Mouse (Mus musculus) hindbrain, embryonic 11.5 days (tissue): Measurements from ENCODE around the gene Rbm26. TPM values are rescaled to one million over a fixed set of nuclear protein-coding genes. Genes with fewer than 3 reads are reported as not detected.
A peak's percentile ranks its signal among the peaks of the same experiment; 100 is the strongest.

ENCODE experiments used
- ATAC-seq: fragments of 200-750 bp; cut with Nextera tagmentation; 2 replicates; pipeline ENCODE4 v1.8.0; 2017; ENCODE audit warnings: mild to moderate bottlenecking, moderate TSS enrichment, moderate library complexity; ENCODE audit not compliant: low FRiP score
- DNase-seq: peaks from one replicate; pipeline ENCODE4 v3.0.0-alpha.2; 2015; ENCODE audit warnings: low spot score
- H3K27ac ChIP-seq: fragments of 300-500 bp; sonication (generic); 2 replicates; pipeline ENCODE4 v1.5.1; 2014; ENCODE audit warnings: mild to moderate bottlenecking, low read depth, low read length
- H3K27me3 ChIP-seq: fragments of 300-500 bp; sonication (generic); 2 replicates; pipeline ENCODE4 v1.6.1; 2014; ENCODE audit warnings: mild to moderate bottlenecking, low read length, moderate library complexity, mixed read lengths; ENCODE audit not compliant: control insufficient read depth, insufficient read depth
- H3K36me3 ChIP-seq: fragments of 300-500 bp; sonication (generic); 2 replicates; pipeline ENCODE4 v1.6.1; 2014; ENCODE audit warnings: mild to moderate bottlenecking, low read length, moderate library complexity, mixed read lengths; ENCODE audit not compliant: control insufficient read depth, insufficient read depth
- H3K4me1 ChIP-seq: fragments of 300-500 bp; sonication (generic); replicated peaks from 2 replicates; pipeline ENCODE4 v1.6.1; 2014; ENCODE audit warnings: low read length, mixed read lengths; ENCODE audit not compliant: control insufficient read depth, insufficient read depth
- H3K4me2 ChIP-seq: fragments of 300-500 bp; sonication (generic); replicated peaks from 2 replicates; pipeline ENCODE4 v1.6.1; 2014; ENCODE audit warnings: mild to moderate bottlenecking, low read depth, low read length
- H3K4me3 ChIP-seq: fragments of 300-500 bp; sonication (generic); 2 replicates; pipeline ENCODE4 v1.5.1; 2014; ENCODE audit warnings: low read depth, low read length
- H3K9ac ChIP-seq: fragments of 300-500 bp; sonication (generic); 2 replicates; pipeline ENCODE4 v1.6.1; 2014; ENCODE audit warnings: low read depth, low read length
- H3K9me3 ChIP-seq: fragments of 300-500 bp; sonication (generic); 2 replicates; pipeline ENCODE4 v1.6.1; 2016; ENCODE audit warnings: low read length; ENCODE audit not compliant: control insufficient read depth
- WGBS: fragments of 180-500 bp; shearing (Covaris S2); extraction: QIAGEN DNeasy Blood & Tissue Kit; methylation state at CpG from one replicate; pipeline ENCODE4 v1.1.7; 2014; 5-methylcytosine and 5-hydroxymethylcytosine counted together
- polyA plus RNA-seq: library from polyadenylated mRNA; unstranded; fragments of >200 nt; fragmentation: Nextera tagmentation; extraction: Ambion mirVana; gene quantifications from 2 replicates; pipeline ENCODE4 v1.2.1, GENCODE M21; 2014

The Rbm26 gene
- polyA plus RNA-seq, 1 experiment from 2014 or later, result 50.4 TPM

DNA sequence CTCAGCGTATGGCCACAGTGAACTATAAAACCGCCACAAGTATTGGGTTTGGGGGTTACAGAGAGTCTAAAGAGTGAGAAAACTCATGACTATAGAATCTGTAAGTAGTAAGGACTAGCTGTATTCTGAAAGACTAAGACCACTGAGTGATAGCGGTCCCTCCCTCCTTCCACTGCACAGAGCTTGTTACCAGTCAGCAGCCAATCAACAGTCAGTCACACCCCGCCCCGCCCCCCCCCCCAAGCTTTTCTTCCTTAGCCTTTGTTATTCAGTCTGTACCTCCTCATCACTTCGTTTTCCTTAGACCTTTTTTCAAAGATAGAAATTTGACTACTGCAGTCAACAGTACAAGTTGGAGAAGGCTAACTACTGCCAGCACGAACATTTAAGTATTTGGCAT lies 1.9 kb upstream of the Rbm26 start:
- Histone ChIP-seq H3K27me3 (no peaks in the 10 kb centered on the region), H3K9me3 (no peaks in the 10 kb centered on the region), H3K4me1 (peaks cover 2% of the 10 kb centered on the region; the same call in 1 of the 2 replicates), H3K4me2 (no peak overlapping the region), H3K9ac (no peak overlapping the region), H3K27ac (no peak overlapping the region), H3K4me3 (no peak overlapping the region), H3K36me3 (no peaks in the 10 kb centered on the region)
- 61% methylated on average over 7 of the region's 7 CpGs for WGBS
- ATAC-seq, result no peak
- DNase-seq, result no peak

DNA sequence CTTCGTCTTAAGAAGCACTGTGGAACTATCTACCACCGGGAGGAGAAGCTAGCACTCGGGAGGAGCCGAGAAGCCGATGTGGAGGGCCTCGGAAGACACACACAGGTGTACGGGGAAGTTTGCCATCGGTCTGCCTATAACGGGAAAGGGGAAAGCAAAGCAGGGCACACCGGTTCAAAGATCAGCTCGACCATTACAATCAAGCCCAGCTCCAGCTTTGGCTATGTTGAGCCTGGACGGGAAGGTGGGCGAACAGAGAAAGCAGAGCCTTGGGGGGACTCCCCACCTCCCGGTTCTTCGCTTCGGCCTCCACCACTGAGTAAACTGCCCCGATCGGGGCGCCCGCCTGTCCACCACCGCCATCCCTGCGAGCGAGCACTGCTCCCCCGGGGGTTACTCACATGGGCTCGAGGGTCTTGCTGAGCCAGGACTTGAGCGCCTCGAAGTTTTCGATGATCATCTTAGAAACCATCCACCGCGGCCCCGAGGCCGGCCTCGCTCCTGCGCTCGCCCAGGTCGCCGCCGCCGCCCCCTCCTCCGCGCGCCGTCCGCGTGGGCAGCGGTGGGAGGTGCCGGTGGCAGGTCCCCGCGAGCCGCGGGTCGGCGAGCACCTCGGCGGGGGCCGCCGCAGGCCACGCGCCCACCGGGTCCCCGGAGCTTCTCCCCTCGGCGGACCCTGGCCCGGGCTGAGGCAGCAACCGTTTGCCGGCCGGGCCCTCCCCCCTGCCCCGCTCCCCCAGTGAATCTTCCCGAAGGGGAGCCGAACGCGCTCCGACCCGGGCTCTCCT lies 552 bp downstream of the Rbm26 start:
- no peak for DNase-seq
- Histone ChIP-seq H3K9ac (peak overlapping the region; percentile 98), H3K27ac (peak overlapping the region; percentile 85), H3K4me2 (peak overlapping the region; percentile 85), H3K4me3 (peak overlapping the region; percentile 95), H3K27me3 (no peaks in the 10 kb centered on the region), H3K36me3 (no peaks in the 10 kb centered on the region), H3K4me1 (peaks cover 2% of the 10 kb centered on the region; the same call in 1 of the 2 replicates), H3K9me3 (no peaks in the 10 kb centered on the region)
- ATAC-seq, result peak; percentile 86
- WGBS, result under 1% methylated on average over 64 of the region's 74 CpGs

DNA sequence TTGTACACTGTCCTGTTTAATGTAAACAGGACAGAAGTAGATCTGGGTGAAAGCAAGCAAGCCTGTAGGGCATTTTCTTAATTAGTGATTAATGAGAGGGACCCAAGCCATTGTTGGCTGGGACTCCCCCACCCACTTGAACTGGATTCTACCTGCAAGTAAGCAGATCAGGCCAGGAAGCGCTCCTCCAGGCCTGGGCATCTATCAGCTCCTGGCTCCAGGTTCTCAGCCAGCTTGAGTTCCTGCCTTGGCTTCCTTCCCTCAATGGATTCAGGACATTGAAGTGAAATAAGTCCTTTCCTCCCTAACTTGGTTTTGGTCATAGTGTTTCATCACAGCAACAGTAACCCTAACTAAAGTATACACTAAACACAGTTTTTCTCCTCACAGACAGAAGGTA lies 9.9 kb downstream of the Rbm26 start:
- no peaks in the 10 kb centered on the region for H3K36me3 ChIP-seq
- H3K9ac ChIP-seq, result no peak overlapping the region
- no peak overlapping the region for H3K4me3 ChIP-seq
- H3K9me3 ChIP-seq, result no peaks in the 10 kb centered on the region
- no peak overlapping the region for H3K4me2 ChIP-seq
- ATAC-seq (no peak), DNase-seq (no peak)
- H3K27me3 ChIP-seq, result no peaks in the 10 kb centered on the region
- WGBS, result 88% methylated on average over 1 of the region's 1 CpGs
- no peaks in the 10 kb centered on the region for H3K4me1 ChIP-seq
- no peak overlapping the region for H3K27ac ChIP-seq

DNA sequence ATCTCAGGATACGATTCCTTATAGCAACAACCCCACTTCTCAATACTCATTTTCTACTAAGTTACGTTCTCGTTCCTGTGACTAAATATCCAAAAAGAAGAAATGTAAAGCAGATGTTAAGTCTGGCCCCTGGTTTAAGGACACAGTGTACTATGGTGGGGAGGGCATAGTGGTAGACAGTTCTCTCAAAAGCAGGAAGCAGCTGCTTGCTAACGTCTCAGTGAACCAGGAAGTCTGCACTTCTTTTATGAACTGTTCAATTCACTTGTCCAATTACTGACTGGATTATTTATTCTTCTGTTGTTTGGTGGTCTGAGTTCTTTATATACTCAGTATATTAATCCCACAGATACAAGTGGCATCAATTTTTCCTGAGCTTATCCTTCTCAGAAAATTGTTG lies 12.3 kb downstream of the Rbm26 start:
- H3K4me1 ChIP-seq, result no peaks in the 10 kb centered on the region
- no peak overlapping the region for H3K4me2 ChIP-seq
- H3K9ac ChIP-seq, result no peak overlapping the region
- 68% methylated on average over 4 of the region's 4 CpGs for WGBS
- ATAC-seq (no peak), DNase-seq (no peak)
- no peak overlapping the region for H3K27ac ChIP-seq
- H3K4me3 ChIP-seq, result no peak overlapping the region
- H3K9me3 ChIP-seq, result no peaks in the 10 kb centered on the region
- H3K27me3 ChIP-seq, result no peaks in the 10 kb centered on the region
- H3K36me3 ChIP-seq, result no peaks in the 10 kb centered on the region

DNA sequence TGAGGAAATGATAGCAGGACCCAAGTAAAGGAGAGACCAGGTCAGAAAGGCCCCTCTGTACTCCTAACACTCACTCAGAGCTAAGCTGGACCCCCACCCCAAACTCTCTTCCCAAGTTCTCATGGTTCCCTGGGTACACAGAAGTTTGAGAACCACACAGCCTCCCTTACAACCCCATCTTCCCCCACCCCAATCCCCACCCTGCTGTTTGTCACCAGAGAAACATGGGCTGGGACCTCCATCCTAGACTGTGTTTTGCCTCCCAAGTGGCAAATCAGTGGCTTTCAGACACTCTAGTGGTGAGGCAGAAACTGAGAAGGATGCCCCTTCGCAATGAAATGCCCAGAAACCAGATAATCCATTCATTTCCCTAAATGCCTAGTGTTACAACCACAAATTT lies 15.8 kb downstream of the Rbm26 start:
- Histone ChIP-seq H3K36me3 (no peaks in the 10 kb centered on the region), H3K4me3 (no peak overlapping the region), H3K27ac (no peak overlapping the region), H3K9me3 (no peaks in the 10 kb centered on the region), H3K4me2 (no peak overlapping the region), H3K4me1 (no peaks in the 10 kb centered on the region), H3K9ac (no peak overlapping the region), H3K27me3 (no peaks in the 10 kb centered on the region)
- no peak for ATAC-seq
- DNase-seq, result no peak
- 92% methylated on average over 1 of the region's 1 CpGs for WGBS

DNA sequence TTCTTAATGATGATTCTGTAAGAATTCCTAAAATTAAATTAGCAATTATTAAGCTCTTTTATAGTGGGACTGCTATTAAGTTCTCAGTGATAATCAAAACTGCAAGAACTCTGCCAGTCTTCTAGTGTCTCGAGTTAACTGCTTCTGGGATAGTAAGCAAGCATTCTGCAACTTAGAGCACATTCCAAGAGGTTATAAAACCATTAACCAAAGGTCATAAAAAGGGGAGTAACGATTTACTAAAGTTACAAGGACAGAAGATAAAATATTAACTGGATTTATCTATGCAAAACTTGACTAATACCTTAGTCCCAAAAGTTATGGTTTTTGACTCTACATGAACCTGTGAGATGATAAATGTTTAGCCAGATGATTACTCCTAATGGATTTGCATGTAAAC lies 18.6 kb downstream of the Rbm26 start:
- ATAC-seq (no peak), DNase-seq (no peak)
- Histone ChIP-seq H3K9ac (no peak overlapping the region), H3K36me3 (no peaks in the 10 kb centered on the region), H3K27ac (no peak overlapping the region), H3K4me2 (no peak overlapping the region), H3K4me1 (no peaks in the 10 kb centered on the region), H3K9me3 (no peaks in the 10 kb centered on the region), H3K4me3 (no peak overlapping the region), H3K27me3 (no peaks in the 10 kb centered on the region)
- 83% methylated on average over 2 of the region's 2 CpGs for WGBS

DNA sequence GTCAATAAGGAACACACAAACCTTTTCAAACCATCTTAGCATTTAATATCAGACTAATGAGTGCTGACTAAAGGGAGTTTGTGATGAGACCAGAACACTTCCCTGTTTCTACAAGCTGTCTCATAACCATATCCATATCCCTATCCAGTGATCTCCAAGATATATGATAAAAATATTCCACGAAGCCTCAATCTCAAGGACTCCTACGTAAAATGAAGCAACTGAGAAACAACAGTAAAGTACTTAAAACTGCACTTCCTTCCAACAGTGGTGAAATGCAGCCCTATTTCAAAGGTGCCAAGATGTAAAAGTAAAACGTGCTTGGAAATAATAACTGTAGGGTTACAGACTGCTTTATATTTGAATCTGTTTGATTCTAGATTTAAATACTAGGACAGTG lies 43.1 kb downstream of the Rbm26 start:
- no peaks in the 10 kb centered on the region for H3K9me3 ChIP-seq
- H3K27ac ChIP-seq, result no peak overlapping the region
- H3K36me3 ChIP-seq, result no peaks in the 10 kb centered on the region
- H3K4me1 ChIP-seq, result no peaks in the 10 kb centered on the region
- 95% methylated on average over 3 of the region's 3 CpGs for WGBS
- H3K9ac ChIP-seq, result no peak overlapping the region
- ATAC-seq (no peak), DNase-seq (no peak)
- no peaks in the 10 kb centered on the region for H3K27me3 ChIP-seq
- no peak overlapping the region for H3K4me3 ChIP-seq
- H3K4me2 ChIP-seq, result no peak overlapping the region

DNA sequence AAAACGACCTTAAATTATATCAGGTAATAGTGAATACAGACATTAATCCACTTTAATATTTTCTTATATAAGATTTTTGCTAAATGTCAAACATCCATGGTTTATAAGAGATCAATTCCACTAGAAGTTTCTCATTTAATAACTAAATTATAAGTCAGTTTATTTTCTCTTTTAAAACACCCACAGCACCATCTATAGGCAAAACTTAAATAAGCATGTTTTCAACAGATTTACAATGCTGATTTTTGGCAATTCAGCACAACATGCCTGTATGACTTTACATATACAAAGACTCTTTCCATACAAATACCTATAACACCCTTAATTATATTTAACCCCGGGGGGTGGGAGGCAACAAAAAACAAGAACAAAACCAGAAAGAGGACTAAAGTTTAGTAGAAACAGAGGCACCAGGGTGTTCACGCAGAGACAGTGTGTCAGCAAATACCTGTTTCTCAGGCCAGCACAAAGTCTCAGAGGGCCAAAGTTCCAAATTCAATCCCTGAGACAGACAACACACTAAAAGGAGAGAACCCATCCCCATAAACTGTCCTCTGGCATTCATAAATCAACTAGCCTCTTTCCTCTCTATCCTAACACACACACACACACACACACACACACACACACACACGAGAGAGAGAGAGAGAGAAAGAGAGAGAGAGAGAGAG lies 49.3 kb downstream of the Rbm26 start:
- H3K4me2 ChIP-seq, result no peak overlapping the region
- no peak overlapping the region for H3K4me3 ChIP-seq
- ATAC-seq (no peak), DNase-seq (no peak)
- WGBS, result 88% methylated on average over 4 of the region's 4 CpGs
- H3K4me1 ChIP-seq, result no peaks in the 10 kb centered on the region
- no peaks in the 10 kb centered on the region for H3K9me3 ChIP-seq
- H3K9ac ChIP-seq, result no peak overlapping the region
- no peak overlapping the region for H3K27ac ChIP-seq
- no peaks in the 10 kb centered on the region for H3K36me3 ChIP-seq
- no peaks in the 10 kb centered on the region for H3K27me3 ChIP-seq

DNA sequence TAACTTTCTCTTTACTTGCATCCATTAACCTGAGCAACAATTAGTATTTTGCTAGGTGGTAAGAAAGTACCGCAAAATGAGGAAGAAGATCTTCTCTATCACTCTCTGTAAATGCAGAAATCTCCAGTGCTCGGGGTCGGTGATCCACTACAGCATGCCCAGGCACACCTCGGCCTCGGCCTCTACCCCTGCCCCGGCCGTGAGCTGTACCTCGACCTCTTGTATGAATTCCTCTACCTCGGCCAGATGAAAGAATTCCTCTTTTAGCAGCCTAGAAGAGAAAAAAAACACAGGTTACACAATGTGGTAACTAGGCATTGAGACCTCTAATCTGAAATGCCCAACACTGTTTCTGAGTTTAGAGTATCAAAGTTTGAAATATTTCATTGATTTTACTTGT lies 52.6 kb downstream of the Rbm26 start:
- Histone ChIP-seq H3K4me3 (no peak overlapping the region), H3K27me3 (no peaks in the 10 kb centered on the region), H3K9ac (no peak overlapping the region), H3K36me3 (peaks cover 3% of the 10 kb centered on the region; the same call in 1 of the 2 replicates), H3K27ac (no peak overlapping the region), H3K4me2 (no peak overlapping the region), H3K4me1 (no peaks in the 10 kb centered on the region), H3K9me3 (no peaks in the 10 kb centered on the region)
- WGBS, result 94% methylated on average over 9 of the region's 9 CpGs
- no peak for DNase-seq
- no peak for ATAC-seq
